In genomic region chr2:159019921-159020534, GRCm38 (mm10) we compare ENCODE assay signal across 11 mouse cellular contexts.
DNase-seq lines count a peak whose midpoint lies in the region; ATAC-seq and TF ChIP-seq lines count a peak whose summit lies in the region.
"Had no signal": no experiment of that assay in that cellular context is flagged by ENCODE, and none has a peak within 500 bp of the region (broad histone marks: within the 10 kb centered on the region; RNA-seq: fewer than 3 reads in every experiment).

No protein-coding gene starts in this region.

- no peaks in the 10 kb centered on the region for H3K27me3 ChIP-seq in heart, embryonic 14.5 days (ENCODE audit: control insufficient read depth, insufficient read depth, low read length)

- no peak for TF ChIP-seq CTCF in brain, embryonic 14.5 days (IDR thresholded peaks at IDR 0.05; ENCODE audit: borderline replicate concordance, extremely low read depth, insufficient read depth, insufficient read length)

- no peak overlapping the region for H3K4me2 ChIP-seq in heart, embryonic 14.5 days (ENCODE audit: low read length)

- peak; percentile 96 for ATAC-seq in frontal cortex, adult (ENCODE audit: low TSS enrichment)
- ATAC-seq in heart, embryonic 14.5 days (ENCODE audit: insufficient number of reproducible peaks, insufficient read depth, low FRiP score, low read depth), result peak; percentile 76; the same call in 1 of the 2 replicates
- ATAC-seq: inflammation-experienced regulatory T-cells, adult 6 months; liver, postnatal 0 days had no signal

- no peak overlapping the region for H3K9ac ChIP-seq in heart, embryonic 14.5 days (ENCODE audit: low read length)
- H3K9ac ChIP-seq: liver, postnatal 0 days had no signal

- WGBS in heart, embryonic 14.5 days, result 23% methylated on average over 4 of the region's 4 CpGs

- H3K4me3 ChIP-seq in heart, embryonic 14.5 days (ENCODE audit: control insufficient read depth in 1 of 2, insufficient read depth in 1 of 2, low read depth in 1 of 2, low read length in 2 of 2), result no peak overlapping the region

- no peak for DNase-seq in frontal cortex, postnatal 10 days (ENCODE audit: low spot score in 2 of 2)
- DNase-seq in brain, embryonic 14.5 days (ENCODE audit: low read depth), result peak; percentile 30
- peak; percentile 27 to 35 for DNase-seq in left cerebral cortex, postnatal 14 days (ENCODE audit: low spot score in 2 of 2)
- no peak for DNase-seq in spleen, adult 12 weeks (ENCODE audit: low spot score)
- DNase-seq in thymus, postnatal 0 days (ENCODE audit: low spot score), result no peak
- no peak for DNase-seq in lung, adult 18-20 months
- DNase-seq: gastrocnemius, postnatal 25 days; liver, postnatal 0 days had no signal

- H3K27ac ChIP-seq in heart, embryonic 14.5 days (replicated peaks in 1 of 2; ENCODE audit: control insufficient read depth in 1 of 2, insufficient read depth in 1 of 2, low read depth in 2 of 2, low read length in 2 of 2), result peak overlapping the region; percentile 50 to 51

- no peak for TF ChIP-seq POLR2A in brain, embryonic 14.5 days (IDR thresholded peaks at IDR 0.05; ENCODE audit: borderline replicate concordance, extremely low read depth, insufficient read depth, insufficient read length, poor library complexity, severe bottlenecking)

- no peaks in the 10 kb centered on the region for H3K36me3 ChIP-seq in heart, embryonic 14.5 days (ENCODE audit: control insufficient read depth, insufficient read depth, low read length)

- intact Hi-C loops in left cerebral cortex, postnatal 14 days (cut with DNase I), result no loop called here

- H3K9me3 ChIP-seq in heart, embryonic 14.5 days (ENCODE audit: control insufficient read depth, low read length), result no peaks in the 10 kb centered on the region

- H3K4me1 ChIP-seq in heart, embryonic 14.5 days (ENCODE audit: control insufficient read depth in 2 of 2, insufficient read depth in 2 of 2, low read length in 2 of 2), result peaks cover 0 to 11% of the 10 kb centered on the region in 2 experiments; a peak in 2 of 4 replicates

Comparison
In these comparisons a context has a peak if more than half of its experiments do, and no peak if none do; other contexts are left out.
1. DNase-seq: peak in brain, embryonic 14.5 days (single experiment) and left cerebral cortex, postnatal 14 days (2 of 2); none in frontal cortex, postnatal 10 days (0 of 2), spleen, adult 12 weeks (single experiment), thymus, postnatal 0 days (single experiment) and lung, adult 18-20 months (0 of 2).